Mouse (Mus musculus): ENCODE results near the gene Eno4. TPM values are rescaled to one million over a fixed set of nuclear protein-coding genes. Genes with fewer than 3 reads are reported as not detected.

Gene Eno4
- polyA plus RNA-seq (2017; shearing (Covaris generic)): not detected

GRCm38 (mm10) chr19:58942841-58943828 is at the start of gene Eno4, which contains the start of gene Hspa12a:
Gene Eno4, plus strand, starts transcription at chr19:58943425.
Gene Hspa12a, minus strand, starts transcription at chr19:58943654.

Other genes with a start within 250 kb of the Eno4 start
- not detected for gene Pnliprp1, start 214.5 kb upstream of the Eno4 start, polyA plus RNA-seq (2017; shearing (Covaris generic))
- gene Pnliprp2, start 183.7 kb upstream of the Eno4 start, polyA plus RNA-seq (2017; shearing (Covaris generic)): not detected
- not detected for gene 1700019N19Rik, start 149.0 kb upstream of the Eno4 start, polyA plus RNA-seq (2017; shearing (Covaris generic))
- gene Hspa12a, start 229 bp downstream of the Eno4 start, polyA plus RNA-seq (2017; shearing (Covaris generic)): 3.1 TPM
- gene Shtn1, start 132.7 kb downstream of the Eno4 start, polyA plus RNA-seq (2017; shearing (Covaris generic)): 4.3 TPM
- not detected for gene Vax1, start 226.6 kb downstream of the Eno4 start, polyA plus RNA-seq (2017; shearing (Covaris generic))